Mouse (Mus musculus): ENCODE measurements around the gene Prkca.

DNA sequence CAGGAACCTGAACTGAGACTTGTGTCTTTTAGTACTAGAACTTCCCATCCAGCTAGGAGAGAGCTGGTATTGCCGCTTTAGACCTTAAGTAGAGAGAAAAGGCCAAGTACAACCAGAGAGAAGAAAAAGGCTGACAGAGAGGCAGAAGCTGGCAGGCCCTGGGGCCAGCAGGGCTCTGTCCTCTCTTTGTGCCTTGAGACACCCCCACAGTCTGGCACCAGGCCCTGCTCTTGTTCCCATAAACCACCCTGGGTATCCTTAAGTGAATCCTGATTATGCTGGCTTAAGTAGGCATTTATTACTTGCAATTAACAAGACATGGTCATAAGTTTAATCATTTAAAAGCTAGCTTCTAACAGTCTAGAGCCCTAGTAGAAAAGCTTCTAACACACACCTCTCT is 43.3 kb downstream of the Prkca start:
- no peak for TF ChIP-seq POLR2A (IDR thresholded peaks at IDR 0.05; ENCODE audit: low read depth, low read length)
- no peak for TF ChIP-seq CTCF (IDR thresholded peaks at IDR 0.05; ENCODE audit: borderline replicate concordance, insufficient read depth, low read length)
